Mouse (Mus musculus): ENCODE data around the gene Nt5dc3.

DNA sequence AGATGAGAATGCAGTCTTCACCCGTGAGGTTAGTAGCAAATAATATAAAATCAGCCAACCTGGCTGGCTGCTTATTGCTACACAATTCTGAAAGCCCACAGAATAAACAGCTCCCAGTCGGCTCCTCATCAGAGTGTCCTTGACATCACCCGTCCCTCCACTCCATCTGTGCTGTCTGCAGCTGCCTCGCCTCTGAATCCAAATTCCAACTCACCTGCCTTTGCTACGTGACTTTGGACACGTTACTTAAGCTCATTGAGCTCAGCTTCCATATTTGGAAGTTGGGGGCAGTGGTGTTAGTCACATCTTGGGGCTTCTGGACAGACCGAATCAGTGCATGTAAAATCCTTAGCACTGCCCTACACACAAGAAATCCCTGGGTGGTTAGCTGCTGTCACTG is 93.3 kb downstream of the Nt5dc3 start:
- TF ChIP-seq CTCF (IDR thresholded peaks at IDR 0.05; ENCODE audit: borderline replicate concordance, insufficient read depth, low read length): no peak
- TF ChIP-seq POLR2A (IDR thresholded peaks at IDR 0.05; ENCODE audit: low read depth, low read length): no peak

Measured in embryonic fibroblast, embryonic 13.5 days (primary cell).